Mouse (Mus musculus) cerebellum, postnatal 14 days (tissue): Measurements from ENCODE around the gene Tas2r107.
"Not testable (repeated sequence)": the region's sequence is repeated elsewhere in the genome, so short reads cannot be mapped to it uniquely, and the experiment has no call there.

Experiments
- DNase-seq, 2 experiments: peaks; one replicate each; pipeline ENCODE4 v3.0.0; 2021; ENCODE audit warnings: mixed read lengths in 2 of 2

The Tas2r107 gene

GRCm38 (mm10) chr6:131660049-131660448, at the start of gene Tas2r107:
Gene Tas2r107, minus strand, starts transcription at chr6:131660149.
- no peak for DNase-seq

GRCm38 (mm10) chr6:131689963-131690362, 30.0 kb upstream of the Tas2r107 start, which contains the start of gene Tas2r114:
Gene Tas2r114, minus strand, starts transcription at chr6:131690063.
- no peak for DNase-seq

- no peak for DNase-seq
Observed at GRCm38 (mm10) chr6:131687395-131687794, 27.4 kb upstream of the Tas2r107 start, which contains the start of gene Tas2r105. Gene Tas2r105, minus strand, starts transcription at chr6:131687495.

- no peak for DNase-seq
Observed at GRCm38 (mm10) chr6:131685644-131686043, 25.7 kb upstream of the Tas2r107 start, which contains the start of gene Tas2r104. Gene Tas2r104, minus strand, starts transcription at chr6:131685744.

- no peak for DNase-seq
Observed at GRCm38 (mm10) chr6:131678786-131679185, 18.8 kb upstream of the Tas2r107 start, which contains the start of gene Tas2r106. Gene Tas2r106, minus strand, starts transcription at chr6:131678886.

- DNase-seq: no peak
Observed at GRCm38 (mm10) chr6:131630812-131631211, 29.1 kb downstream of the Tas2r107 start, which contains the start of gene Tas2r130. Gene Tas2r130, minus strand, starts transcription at chr6:131630912.

- not testable (repeated sequence) for DNase-seq
Observed at GRCm38 (mm10) chr6:131609956-131610355, 50.0 kb downstream of the Tas2r107 start.
